Mouse (Mus musculus): ENCODE measurements around the gene Slfn4.

DNA sequence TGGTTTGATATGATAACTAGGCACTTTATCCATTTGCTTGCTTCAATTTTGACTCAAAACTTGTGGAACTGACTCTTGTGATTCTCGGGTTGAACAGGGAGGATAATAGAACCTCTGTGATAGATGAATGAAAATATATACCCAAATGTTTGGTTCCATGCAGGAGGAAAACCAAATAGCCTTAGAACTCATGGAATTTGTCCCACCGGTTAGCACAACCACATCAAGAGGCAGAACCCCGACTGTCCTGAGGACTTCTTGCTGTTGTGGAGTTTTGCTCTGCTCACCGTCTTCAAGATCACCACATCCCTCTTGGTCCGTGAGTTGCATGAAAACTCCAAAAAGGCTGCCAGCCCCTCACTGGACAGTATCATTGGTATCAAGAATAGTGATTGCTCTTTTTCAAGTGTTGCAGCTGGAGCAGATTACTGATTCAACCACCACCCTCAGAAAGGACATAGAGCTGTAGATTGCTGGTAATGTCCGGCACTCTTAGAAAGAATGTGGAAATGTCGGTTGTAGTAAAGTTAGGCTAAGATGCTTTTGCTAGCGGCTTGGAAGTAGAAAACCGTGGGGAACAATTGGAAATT is 50.5 kb downstream of the Slfn4 start:
- TF ChIP-seq CTCF (IDR thresholded peaks at IDR 0.05; ENCODE audit: extremely low read depth, insufficient read depth, low read length), result no peak
- TF ChIP-seq POLR2A (IDR thresholded peaks at IDR 0.05; ENCODE audit: extremely low read depth, insufficient read depth, low read length), result no peak

Measured in cortical plate, adult 2 months (tissue).